Mouse (Mus musculus) kidney, postnatal 0 days (tissue): ENCODE measurements around the gene Gchfr. TPM values are rescaled to one million over a fixed set of nuclear protein-coding genes. Genes with fewer than 3 reads are reported as not detected.

ENCODE experiments used
- ATAC-seq: fragments of 200-750 bp; cut with Nextera tagmentation; replicated peaks from 2 replicates; pipeline ENCODE4 v1.8.0; 2017; ENCODE audit warnings: low read depth, moderate number of reproducible peaks, moderate TSS enrichment, moderate library complexity; ENCODE audit not compliant: low FRiP score
- DNase-seq: peaks from one replicate; pipeline ENCODE4 v3.0.0-alpha.2; 2016; ENCODE audit warnings: low spot score
- H3K27ac ChIP-seq: fragments of 300-500 bp; sonication (generic); 2 replicates; pipeline ENCODE4 v1.5.1; 2014; ENCODE audit warnings: mild to moderate bottlenecking
- H3K27me3 ChIP-seq: fragments of 300-500 bp; sonication (generic); 2 replicates; pipeline ENCODE4 v1.6.1; 2014; ENCODE audit warnings: low read length, mixed read lengths; ENCODE audit not compliant: insufficient read depth
- H3K36me3 ChIP-seq: fragments of 300-500 bp; sonication (generic); 2 replicates; pipeline ENCODE4 v1.6.1; 2014; ENCODE audit warnings: low read length, mixed read lengths; ENCODE audit not compliant: insufficient read depth
- H3K4me1 ChIP-seq: fragments of 300-500 bp; sonication (generic); replicated peaks from 2 replicates; pipeline ENCODE4 v1.6.1; 2014; ENCODE audit warnings: antibody characterized with exemption, low read length, mixed read lengths; ENCODE audit not compliant: insufficient read depth
- H3K4me2 ChIP-seq: fragments of 300-500 bp; sonication (generic); 2 replicates; pipeline ENCODE4 v1.6.1; 2014; ENCODE audit warnings: mild to moderate bottlenecking, low read length, moderate library complexity, mixed read lengths
- H3K4me3 ChIP-seq: fragments of 300-500 bp; sonication (generic); replicated peaks from 2 replicates; pipeline ENCODE4 v1.5.1; 2014; ENCODE audit warnings: low read depth, low read length
- H3K9ac ChIP-seq: fragments of 300-500 bp; sonication (generic); 2 replicates; pipeline ENCODE4 v1.6.1; 2014; ENCODE audit warnings: low read depth, low read length
- H3K9me3 ChIP-seq: fragments of 300-500 bp; sonication (generic); replicated peaks from 2 replicates; pipeline ENCODE4 v1.6.1; 2016; ENCODE audit warnings: low read length, inconsistent platforms, mixed read lengths
- CTCF ChIP-seq: IDR thresholded peaks from 2 replicates; pipeline ENCODE4 v1.5.1; 2016; ENCODE audit warnings: antibody characterized with exemption, low read depth, mild to moderate bottlenecking, moderate library complexity
- WGBS: fragments of 180-500 bp; shearing (Covaris S2); extraction: QIAGEN DNeasy Blood & Tissue Kit; methylation state at CpG from one replicate; pipeline ENCODE4 v1.1.7; 2014; 5-methylcytosine and 5-hydroxymethylcytosine counted together
- polyA plus RNA-seq: library from polyadenylated mRNA; unstranded; fragments of >200 nt; fragmentation: Nextera tagmentation; extraction: Ambion mirVana; gene quantifications from 2 replicates; pipeline ENCODE4 v1.2.1, GENCODE M21; 2015

Gene Gchfr
- polyA plus RNA-seq, 1 experiment from 2014 or later = 35.0 TPM

DNA sequence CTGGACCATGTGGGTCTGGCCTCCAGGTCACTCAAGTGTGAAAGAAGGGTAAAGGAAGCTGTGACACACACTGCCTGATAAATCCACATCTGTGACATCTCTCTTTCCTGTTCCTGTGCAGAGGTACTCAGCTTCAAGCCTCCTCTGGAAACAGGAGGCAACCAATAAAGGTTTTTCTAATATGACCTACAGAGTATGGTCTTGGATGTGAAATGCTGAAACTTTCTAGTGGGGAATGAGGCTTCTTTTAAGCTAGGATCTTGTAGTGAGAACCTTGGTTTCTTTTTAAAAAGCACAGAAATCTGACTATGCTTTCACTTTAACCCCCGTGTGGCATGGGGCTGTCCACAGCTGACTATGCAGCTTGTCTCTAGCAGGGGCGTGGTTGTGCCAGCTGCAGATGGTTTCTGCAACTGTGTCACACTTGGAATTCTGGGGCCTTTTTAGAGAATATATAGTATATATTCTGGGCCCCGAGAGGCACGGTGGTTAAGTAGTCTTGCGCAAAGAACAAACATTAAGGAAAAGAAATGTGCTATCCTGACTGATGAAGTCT, 9.9 kb downstream of the Gchfr start:
- Histone ChIP-seq H3K4me1 (peaks cover 15% of the 10 kb centered on the region), H3K4me2 (no peak overlapping the region), H3K27me3 (no peaks in the 10 kb centered on the region), H3K4me3 (no peak overlapping the region), H3K9me3 (no peaks in the 10 kb centered on the region), H3K27ac (no peak overlapping the region), H3K9ac (no peak overlapping the region), H3K36me3 (peaks cover 8% of the 10 kb centered on the region; the same call in 1 of the 2 replicates)
- WGBS = 92% methylated on average over 5 of the region's 5 CpGs
- no peak for DNase-seq
- TF ChIP-seq CTCF = no peak
- ATAC-seq = no peak

DNA sequence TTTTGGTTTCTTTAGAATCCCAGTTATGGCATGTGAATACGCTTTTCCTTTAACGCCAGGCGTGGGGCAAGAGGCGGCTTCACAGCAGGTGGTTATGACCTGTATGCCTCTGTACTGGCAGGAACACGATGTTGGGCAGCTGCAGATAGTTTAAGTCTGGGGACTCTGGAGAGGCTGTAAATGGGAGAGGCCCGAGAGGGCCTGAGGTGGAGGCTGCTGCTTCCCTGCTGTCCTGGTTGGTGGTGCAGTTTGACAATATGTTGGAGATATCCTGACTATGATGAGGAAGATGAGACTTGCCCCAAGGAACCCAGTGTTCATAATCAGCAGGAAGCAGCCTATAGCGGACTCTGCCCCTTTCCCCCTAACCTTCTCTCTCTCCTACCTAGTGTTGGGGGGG, 15.3 kb downstream of the Gchfr start:
- WGBS = 88% methylated on average over 7 of the region's 7 CpGs
- TF ChIP-seq CTCF = no peak
- no peaks in the 10 kb centered on the region for H3K9me3 ChIP-seq
- H3K27ac ChIP-seq = no peak overlapping the region
- H3K27me3 ChIP-seq = no peaks in the 10 kb centered on the region
- H3K4me1 ChIP-seq = no peaks in the 10 kb centered on the region
- H3K36me3 ChIP-seq = peaks cover 22% of the 10 kb centered on the region
- no peak overlapping the region for H3K4me3 ChIP-seq
- DNase-seq (no peak), ATAC-seq (no peak)
- no peak overlapping the region for H3K9ac ChIP-seq
- H3K4me2 ChIP-seq = no peak overlapping the region

- Histone ChIP-seq H3K4me2 (peak overlapping the region; percentile 58), H3K9ac (no peak overlapping the region), H3K4me1 (no peaks in the 10 kb centered on the region), H3K9me3 (no peaks in the 10 kb centered on the region), H3K27ac (no peak overlapping the region), H3K4me3 (peak overlapping the region; percentile 15), H3K27me3 (no peaks in the 10 kb centered on the region), H3K36me3 (peaks cover 5% of the 10 kb centered on the region)
- ATAC-seq = peak; percentile 73
- DNase-seq = peak; percentile 82
- WGBS = 7% methylated on average over 15 of the region's 15 CpGs
- TF ChIP-seq CTCF = peak; percentile 80
Observed at GRCm38 (mm10) chr2:119189029-119189710, 21.6 kb downstream of the Gchfr start.

DNA sequence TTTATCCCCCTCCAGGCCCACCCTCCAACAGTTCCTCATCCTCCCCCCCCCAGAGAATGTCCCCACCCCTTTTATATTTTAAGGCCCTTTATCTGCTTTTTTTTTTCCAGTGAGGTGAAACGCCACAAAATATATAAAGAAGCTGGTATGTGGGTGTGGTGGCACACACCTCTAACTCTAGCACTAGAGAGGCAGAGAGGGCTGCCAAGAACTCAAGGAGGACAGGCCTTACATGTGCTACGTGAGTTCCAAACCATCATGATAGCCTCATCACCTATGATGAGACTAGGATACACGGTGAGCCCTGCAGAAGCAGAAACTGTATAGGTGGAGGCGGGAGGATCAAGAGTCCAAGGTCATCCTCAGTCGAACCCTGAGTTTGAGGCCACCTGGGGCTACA, 23.4 kb downstream of the Gchfr start:
- Histone ChIP-seq H3K9ac (no peak overlapping the region), H3K36me3 (no peaks in the 10 kb centered on the region), H3K9me3 (no peaks in the 10 kb centered on the region), H3K4me3 (no peak overlapping the region), H3K27ac (no peak overlapping the region), H3K27me3 (no peaks in the 10 kb centered on the region), H3K4me1 (no peaks in the 10 kb centered on the region), H3K4me2 (no peak overlapping the region)
- ATAC-seq (no peak), DNase-seq (no peak)
- WGBS = 78% methylated on average over 5 of the region's 5 CpGs
- no peak for TF ChIP-seq CTCF

DNA sequence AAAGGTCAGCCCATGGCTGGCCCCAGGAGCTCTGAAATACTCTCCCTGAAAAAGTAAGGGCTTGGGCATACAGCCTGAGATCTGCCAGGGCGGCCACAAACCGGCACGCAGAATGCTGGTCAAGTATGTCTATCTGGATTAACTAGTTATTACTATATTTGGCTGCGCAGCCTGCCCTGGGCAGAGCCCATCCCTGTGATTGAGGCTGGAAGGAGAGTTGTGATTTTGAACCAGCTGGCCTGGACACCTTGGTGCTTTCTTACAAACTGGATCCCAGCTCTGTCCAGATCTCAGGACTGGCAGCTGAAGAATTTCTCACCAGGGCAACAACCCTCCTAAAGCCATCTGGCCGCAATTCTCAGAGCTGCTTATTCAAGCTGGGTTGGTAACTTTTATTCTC, 26.6 kb downstream of the Gchfr start:
- peaks cover 5% of the 10 kb centered on the region; the same call in 1 of the 2 replicates for H3K4me1 ChIP-seq
- no peaks in the 10 kb centered on the region for H3K9me3 ChIP-seq
- peak overlapping the region; percentile 1; the same call in 1 of the 2 replicates for H3K9ac ChIP-seq
- H3K4me3 ChIP-seq = no peak overlapping the region
- H3K4me2 ChIP-seq = no peak overlapping the region
- no peaks in the 10 kb centered on the region for H3K27me3 ChIP-seq
- ATAC-seq (no peak), DNase-seq (no peak)
- no peak for TF ChIP-seq CTCF
- H3K36me3 ChIP-seq = no peaks in the 10 kb centered on the region
- no peak overlapping the region for H3K27ac ChIP-seq
- 84% methylated on average over 5 of the region's 5 CpGs for WGBS

- Histone ChIP-seq H3K36me3 (no peaks in the 10 kb centered on the region), H3K4me1 (peaks cover 5% of the 10 kb centered on the region; the same call in 1 of the 2 replicates), H3K4me2 (no peak overlapping the region), H3K9ac (no peak overlapping the region), H3K4me3 (no peak overlapping the region), H3K27me3 (no peaks in the 10 kb centered on the region), H3K27ac (no peak overlapping the region), H3K9me3 (no peaks in the 10 kb centered on the region)
- TF ChIP-seq CTCF = no peak
- no peak for DNase-seq
- ATAC-seq = no peak
- 37% methylated on average over 4 of the region's 4 CpGs for WGBS
Observed at GRCm38 (mm10) chr2:119196316-119197108, 28.9 kb downstream of the Gchfr start.
